Mouse (Mus musculus): ENCODE data around the gene Col23a1.

- no peak for TF ChIP-seq CTCF (IDR thresholded peaks at IDR 0.05; ENCODE audit: low read depth)
- TF ChIP-seq EP300 (IDR thresholded peaks at IDR 0.05; ENCODE audit: low read depth) = no peak
Observed at GRCm38 (mm10) chr11:51470383-51471144, 180.8 kb downstream of the Col23a1 start.

Data from heart, postnatal 0 days (tissue).